Mouse (Mus musculus): ENCODE results near the gene Slc25a3. TPM values are rescaled to one million over a fixed set of nuclear protein-coding genes. Genes with fewer than 3 reads are reported as not detected.

Gene Slc25a3
- polyA plus RNA-seq (2015; fragmentation: Nextera tagmentation; extraction: Ambion mirVana), result 439 and 465 TPM in 2 replicates

GRCm38 (mm10) chr10:91123828-91124822 lies at the start of gene Slc25a3:
Slc25a3 (minus strand) TSS chr10:91124059.
- WGBS, result 15% methylated on average over 55 of the region's 59 CpGs
- Histone ChIP-seq H3K36me3 (ENCODE audit: poor library complexity, severe bottlenecking) (peaks cover 26% of the 10 kb centered on the region), H3K9ac (peak within 1 kb of the TSS; percentile 99), H3K27ac (peak within 1 kb of the TSS; percentile 87), H3K4me1 (peaks cover 21% of the 10 kb centered on the region), H3K9me3 (replicated peaks) (no peaks in the 10 kb centered on the region), H3K4me2 (peak within 1 kb of the TSS; percentile 98), H3K4me3 (peak within 1 kb of the TSS; percentile 99), H3K27me3 (no peaks in the 10 kb centered on the region)
- peak; percentile 100 for ATAC-seq

GRCm38 (mm10) chr10:91172329-91173100 lies 48.7 kb upstream of the Slc25a3 start:
- H3K9ac ChIP-seq, result peak overlapping the region; percentile 99
- no peak for ATAC-seq
- H3K4me3 ChIP-seq, result peak overlapping the region; percentile 95
- H3K4me2 ChIP-seq, result peak overlapping the region; percentile 76
- no peaks in the 10 kb centered on the region for H3K9me3 ChIP-seq (replicated peaks)
- H3K36me3 ChIP-seq (ENCODE audit: poor library complexity, severe bottlenecking), result no peaks in the 10 kb centered on the region
- no peaks in the 10 kb centered on the region for H3K27me3 ChIP-seq
- 89% methylated on average over 14 of the region's 14 CpGs for WGBS
- peak overlapping the region; percentile 100 for H3K27ac ChIP-seq
- H3K4me1 ChIP-seq, result peaks cover 21% of the 10 kb centered on the region

GRCm38 (mm10) chr10:91171455-91172328 lies 47.8 kb upstream of the Slc25a3 start:
- Histone ChIP-seq H3K36me3 (ENCODE audit: poor library complexity, severe bottlenecking) (no peaks in the 10 kb centered on the region), H3K9me3 (replicated peaks) (no peaks in the 10 kb centered on the region), H3K9ac (peak overlapping the region; percentile 99), H3K4me3 (peak overlapping the region; percentile 95), H3K4me1 (peaks cover 30% of the 10 kb centered on the region), H3K27me3 (no peaks in the 10 kb centered on the region), H3K4me2 (peak overlapping the region; percentile 76), H3K27ac (peak overlapping the region; percentile 100)
- under 1% methylated on average over 61 of the region's 68 CpGs for WGBS
- peak; percentile 98 for ATAC-seq

GRCm38 (mm10) chr10:91171041-91171440 lies 47.2 kb upstream of the Slc25a3 start:
- no peaks in the 10 kb centered on the region for H3K27me3 ChIP-seq
- H3K36me3 ChIP-seq (ENCODE audit: poor library complexity, severe bottlenecking), result no peaks in the 10 kb centered on the region
- peak overlapping the region; percentile 100 for H3K27ac ChIP-seq
- peak overlapping the region; percentile 76 for H3K4me2 ChIP-seq
- peaks cover 36% of the 10 kb centered on the region for H3K4me1 ChIP-seq
- ATAC-seq, result peak; percentile 78
- peak overlapping the region; percentile 95 for H3K4me3 ChIP-seq
- peak overlapping the region; percentile 99 for H3K9ac ChIP-seq
- 0% methylated on average over 54 of the region's 59 CpGs for WGBS
- H3K9me3 ChIP-seq (replicated peaks), result no peaks in the 10 kb centered on the region

- Histone ChIP-seq H3K36me3 (ENCODE audit: poor library complexity, severe bottlenecking) (0 out of 2 replicates have a peak, but pooled peaks cover 5% of the 10 kb centered on the region), H3K9me3 (replicated peaks) (no peaks in the 10 kb centered on the region), H3K4me3 (peak overlapping the region; percentile 95), H3K9ac (peak overlapping the region; percentile 99), H3K4me1 (peaks cover 42% of the 10 kb centered on the region), H3K27me3 (no peaks in the 10 kb centered on the region), H3K27ac (peak overlapping the region; percentile 100), H3K4me2 (peak overlapping the region; percentile 76)
- under 1% methylated on average over 49 of the region's 50 CpGs for WGBS
- peak; percentile 47 for ATAC-seq
Observed at GRCm38 (mm10) chr10:91170143-91170941, 46.5 kb upstream of the Slc25a3 start.

- peak overlapping the region; percentile 70 for H3K9ac ChIP-seq
- H3K36me3 ChIP-seq (ENCODE audit: poor library complexity, severe bottlenecking), result peaks cover 11% of the 10 kb centered on the region
- no peak overlapping the region for H3K27ac ChIP-seq
- H3K9me3 ChIP-seq (replicated peaks), result no peaks in the 10 kb centered on the region
- H3K4me3 ChIP-seq, result peak overlapping the region; percentile 95
- H3K4me2 ChIP-seq, result peak overlapping the region; percentile 76
- peaks cover 44% of the 10 kb centered on the region for H3K4me1 ChIP-seq
- WGBS, result 38% methylated on average over 17 of the region's 17 CpGs
- no peaks in the 10 kb centered on the region for H3K27me3 ChIP-seq
- ATAC-seq, result no peak
Observed at GRCm38 (mm10) chr10:91169414-91170065, 45.7 kb upstream of the Slc25a3 start.

- Histone ChIP-seq H3K4me2 (peak overlapping the region; percentile 76), H3K9me3 (replicated peaks) (no peaks in the 10 kb centered on the region), H3K9ac (no peak overlapping the region), H3K4me1 (peaks cover 44% of the 10 kb centered on the region), H3K27me3 (no peaks in the 10 kb centered on the region), H3K27ac (peak overlapping the region; percentile 48), H3K4me3 (peak overlapping the region; percentile 95), H3K36me3 (ENCODE audit: poor library complexity, severe bottlenecking) (peaks cover 30% of the 10 kb centered on the region)
- no peak for ATAC-seq
- WGBS, result 56% methylated on average over 7 of the region's 7 CpGs
Observed at GRCm38 (mm10) chr10:91167352-91167751, 43.5 kb upstream of the Slc25a3 start.

GRCm38 (mm10) chr10:91166890-91167289 lies 43.0 kb upstream of the Slc25a3 start:
- 72% methylated on average over 5 of the region's 5 CpGs for WGBS
- ATAC-seq, result no peak
- Histone ChIP-seq H3K27ac (peak overlapping the region; percentile 48; the same call in 1 of the 2 replicates), H3K4me2 (peak overlapping the region; percentile 76), H3K9ac (no peak overlapping the region), H3K4me1 (peaks cover 44% of the 10 kb centered on the region), H3K9me3 (replicated peaks) (no peaks in the 10 kb centered on the region), H3K4me3 (peak overlapping the region; percentile 95), H3K36me3 (ENCODE audit: poor library complexity, severe bottlenecking) (peaks cover 35% of the 10 kb centered on the region), H3K27me3 (no peaks in the 10 kb centered on the region)

GRCm38 (mm10) chr10:91165850-91166249 lies 42.0 kb upstream of the Slc25a3 start:
- H3K4me2 ChIP-seq, result no peak overlapping the region
- peaks cover 44% of the 10 kb centered on the region for H3K4me1 ChIP-seq
- no peak overlapping the region for H3K4me3 ChIP-seq
- no peak for ATAC-seq
- H3K27me3 ChIP-seq, result no peaks in the 10 kb centered on the region
- H3K9me3 ChIP-seq (replicated peaks), result no peaks in the 10 kb centered on the region
- H3K27ac ChIP-seq, result no peak overlapping the region
- H3K36me3 ChIP-seq (ENCODE audit: poor library complexity, severe bottlenecking), result peaks cover 45% of the 10 kb centered on the region
- H3K9ac ChIP-seq, result no peak overlapping the region

- Histone ChIP-seq H3K4me2 (no peak overlapping the region), H3K4me3 (no peak overlapping the region), H3K36me3 (ENCODE audit: poor library complexity, severe bottlenecking) (peaks cover 59% of the 10 kb centered on the region), H3K27me3 (no peaks in the 10 kb centered on the region), H3K9ac (no peak overlapping the region), H3K9me3 (replicated peaks) (no peaks in the 10 kb centered on the region), H3K4me1 (peaks cover 43% of the 10 kb centered on the region), H3K27ac (no peak overlapping the region)
- WGBS, result 88% methylated on average over 3 of the region's 3 CpGs
- no peak for ATAC-seq
Observed at GRCm38 (mm10) chr10:91164491-91164890, 40.6 kb upstream of the Slc25a3 start.

Measured in forebrain, embryonic 13.5 days (tissue).